Mouse (Mus musculus) embryonic stem cell, embryonic (primary cell): ENCODE results near the gene Dscaml1.

Experiments
- CTCF ChIA-PET, 4 experiments: fragments of 300-600 bp in 2 of 4; fragments of 350-600 bp in 2 of 4; sonication (Branson Sonifier 250); formaldehyde crosslinking; loops; one replicate each; lab custom pipeline; 2022; ENCODE audit warnings: inconsistent platforms in 2 of 4; lab: Charles Lee
- POLR2A ChIA-PET, 4 experiments: fragments of 300-600 bp in 2 of 4; fragments of 350-600 bp in 2 of 4; sonication (Branson Sonifier 250); formaldehyde crosslinking; loops; one replicate each; lab custom pipeline; 2022; ENCODE audit warnings: antibody characterized with exemption in 4 of 4, inconsistent platforms in 1 of 4; lab: Charles Lee

The Dscaml1 gene

GRCm38 (mm10) chr9:45693424-45694237, 267.2 kb downstream of the Dscaml1 start:
- POLR2A ChIA-PET = no interaction called here
- CTCF ChIA-PET = interaction anchor here in 3 of 4 experiments (0.6 to 0.7 kb wide), 3 partner anchors 279 to 1087 kb away, joined by 3 to 6 read pairs (median 3); no protein-coding TSS in a partner anchor

- ChIA-PET CTCF (interaction anchor here in 2 of 4 experiments (0.5 to 0.7 kb wide), 3 partner anchors 280 to 994 kb away, joined by 3 to 4 read pairs (median 3); no protein-coding TSS in a partner anchor), POLR2A (no interaction called here)
Observed at GRCm38 (mm10) chr9:45694256-45694655, 267.8 kb downstream of the Dscaml1 start.

- ChIA-PET CTCF (interaction anchor here in 1 of 4 experiments (0.5 kb wide), 1 partner anchor 75 kb away, joined by 3 read pairs; no protein-coding TSS in a partner anchor), POLR2A (interaction anchor here in 1 of 4 experiments (0.7 kb wide), 1 partner anchor 10 kb away, joined by 6 read pairs; no protein-coding TSS in a partner anchor)
Observed at GRCm38 (mm10) chr9:45699171-45699570, 272.7 kb downstream of the Dscaml1 start.

- CTCF ChIA-PET = no interaction called here
- POLR2A ChIA-PET = no interaction called here
Observed at GRCm38 (mm10) chr9:45703236-45703635, 276.8 kb downstream of the Dscaml1 start.

GRCm38 (mm10) chr9:45704441-45704840, 278.0 kb downstream of the Dscaml1 start:
- ChIA-PET CTCF (no interaction called here), POLR2A (no interaction called here)

- CTCF ChIA-PET = interaction anchor here (0.5 to 1.2 kb wide), 15 partner anchors 11 to 604 kb away, joined by 3 to 10 read pairs (median 4); partner anchors contain the start of gene Bace1 (in 1 of the 4)
- POLR2A ChIA-PET = interaction anchor here in 3 of 4 experiments (0.6 to 0.7 kb wide), 4 partner anchors 37 to 721 kb away, joined by 3 to 6 read pairs (median 3); no protein-coding TSS in a partner anchor
Observed at GRCm38 (mm10) chr9:45710300-45710699, 283.9 kb downstream of the Dscaml1 start.

GRCm38 (mm10) chr9:45715387-45715786, 289.0 kb downstream of the Dscaml1 start:
- ChIA-PET CTCF (no interaction called here), POLR2A (interaction anchor here in 1 of 4 experiments (0.7 kb wide), 1 partner anchor 18 kb away, joined by 4 read pairs; no protein-coding TSS in a partner anchor)

GRCm38 (mm10) chr9:45719997-45720396, 293.6 kb downstream of the Dscaml1 start:
- CTCF ChIA-PET = no interaction called here
- POLR2A ChIA-PET = no interaction called here

GRCm38 (mm10) chr9:45731851-45732250, 305.4 kb downstream of the Dscaml1 start:
- CTCF ChIA-PET = no interaction called here

GRCm38 (mm10) chr9:45733246-45733645, 306.8 kb downstream of the Dscaml1 start:
- POLR2A ChIA-PET = interaction anchor here in 1 of 4 experiments (0.6 kb wide), 1 partner anchor 489 kb away, joined by 3 read pairs; no protein-coding TSS in a partner anchor
- CTCF ChIA-PET = interaction anchor here in 1 of 4 experiments (0.6 kb wide), 2 partner anchors 331 to 678 kb away, joined by 3 to 6 read pairs; partner anchors contain the start of gene Mpzl3

More at GRCm38 (mm10) chr9:45731851-45732250, 305.4 kb downstream of the Dscaml1 start:
- POLR2A ChIA-PET = no interaction called here

- ChIA-PET POLR2A (interaction anchor here in 2 of 4 experiments (0.6 to 1.2 kb wide), 2 partner anchors 16 to 424 kb away, joined by 3 to 5 read pairs; no protein-coding TSS in a partner anchor), CTCF (no interaction called here)
Observed at GRCm38 (mm10) chr9:45739001-45739701, 312.7 kb downstream of the Dscaml1 start.

- ChIA-PET POLR2A (interaction anchor here in 3 of 4 experiments (0.7 to 1.2 kb wide), 3 partner anchors 15 to 416 kb away, joined by 3 to 5 read pairs (median 3); no protein-coding TSS in a partner anchor), CTCF (interaction anchor here in 3 of 4 experiments (0.5 to 2.7 kb wide), 7 partner anchors 15 to 1404 kb away, joined by 3 to 8 read pairs (median 5); no protein-coding TSS in a partner anchor)
Observed at GRCm38 (mm10) chr9:45739702-45740583, 313.5 kb downstream of the Dscaml1 start.

GRCm38 (mm10) chr9:45740584-45740980, 314.2 kb downstream of the Dscaml1 start:
- ChIA-PET POLR2A (interaction anchor here in 3 of 4 experiments (0.5 to 1.1 kb wide), 3 partner anchors 14 to 417 kb away, joined by 3 read pairs; no protein-coding TSS in a partner anchor), CTCF (interaction anchor here (0.5 to 2.7 kb wide), 13 partner anchors 12 to 1405 kb away, joined by 3 to 8 read pairs (median 4); no protein-coding TSS in a partner anchor)

- ChIA-PET CTCF (interaction anchor here in 2 of 4 experiments (1.2 to 1.3 kb wide), 3 partner anchors 155 to 333 kb away, joined by 3 to 5 read pairs (median 3); no protein-coding TSS in a partner anchor), POLR2A (no interaction called here)
Observed at GRCm38 (mm10) chr9:45745451-45745850, 319.0 kb downstream of the Dscaml1 start.

- CTCF ChIA-PET = interaction anchor here in 2 of 4 experiments (0.6 to 1.3 kb wide), 2 partner anchors 79 to 338 kb away, joined by 3 read pairs; partner anchors contain the start of gene Cep164 (in 1 of the 2)
- POLR2A ChIA-PET = no interaction called here
Observed at GRCm38 (mm10) chr9:45749917-45750316, 323.5 kb downstream of the Dscaml1 start.

- CTCF ChIA-PET = interaction anchor here (0.5 to 2.4 kb wide), 75 partner anchors 8 to 1103 kb away, joined by 3 to 29 read pairs (median 4); no protein-coding TSS in a partner anchor
- POLR2A ChIA-PET = interaction anchor here in 3 of 4 experiments (0.6 to 1.5 kb wide), 12 partner anchors 11 to 507 kb away, joined by 3 to 5 read pairs (median 3); no protein-coding TSS in a partner anchor
Observed at GRCm38 (mm10) chr9:45754452-45755091, 328.1 kb downstream of the Dscaml1 start.
